Mouse (Mus musculus): ENCODE data around the gene Apom.

Gene Apom

GRCm38 (mm10) chr17:35158850-35159593 lies 27.2 kb upstream of the Apom start:
- DNase-seq (ENCODE audit: low spot score), result no peak

- DNase-seq (ENCODE audit: low spot score), result no peak
Observed at GRCm38 (mm10) chr17:35157661-35158175, 25.9 kb upstream of the Apom start.

- no peak for DNase-seq (ENCODE audit: low spot score)
Observed at GRCm38 (mm10) chr17:35157254-35157653, 25.4 kb upstream of the Apom start.

- DNase-seq (ENCODE audit: low spot score), result no peak
Observed at GRCm38 (mm10) chr17:35156461-35157200, 24.8 kb upstream of the Apom start.

- no peak for DNase-seq (ENCODE audit: low spot score)
Observed at GRCm38 (mm10) chr17:35155451-35155850, 23.6 kb upstream of the Apom start.

GRCm38 (mm10) chr17:35154616-35155015 lies 22.8 kb upstream of the Apom start:
- DNase-seq (ENCODE audit: low spot score), result no peak

- no peak for DNase-seq (ENCODE audit: low spot score)
Observed at GRCm38 (mm10) chr17:35153931-35154330, 22.1 kb upstream of the Apom start.

- no peak for DNase-seq (ENCODE audit: low spot score)
Observed at GRCm38 (mm10) chr17:35153077-35153476, 21.2 kb upstream of the Apom start.

GRCm38 (mm10) chr17:35152121-35152520 lies 20.3 kb upstream of the Apom start:
- no peak for DNase-seq (ENCODE audit: low spot score)

- DNase-seq (ENCODE audit: low spot score), result no peak
Observed at GRCm38 (mm10) chr17:35147922-35148639, 16.2 kb upstream of the Apom start.

GRCm38 (mm10) chr17:35147348-35147747 lies 15.5 kb upstream of the Apom start:
- no peak for DNase-seq (ENCODE audit: low spot score)

GRCm38 (mm10) chr17:35146139-35146538 lies 14.3 kb upstream of the Apom start:
- DNase-seq (ENCODE audit: low spot score), result no peak

- DNase-seq (ENCODE audit: low spot score), result peak; percentile 67
Observed at GRCm38 (mm10) chr17:35141971-35142370, 10.1 kb upstream of the Apom start.

- DNase-seq (ENCODE audit: low spot score), result peak; percentile 7
Observed at GRCm38 (mm10) chr17:35140490-35140996, 8.7 kb upstream of the Apom start.

- DNase-seq (ENCODE audit: low spot score), result no peak
Observed at GRCm38 (mm10) chr17:35139269-35139668, 7.4 kb upstream of the Apom start.

- DNase-seq (ENCODE audit: low spot score), result no peak
Observed at GRCm38 (mm10) chr17:35135591-35136320, 3.9 kb upstream of the Apom start.

GRCm38 (mm10) chr17:35134801-35135590 lies 3.1 kb upstream of the Apom start, which contains the start of gene Bag6:
Gene Bag6, plus strand, starts transcription at chr17:35135178.
- peak; percentile 93 for DNase-seq (ENCODE audit: low spot score)

- peak; percentile 3 for DNase-seq (ENCODE audit: low spot score)
Observed at GRCm38 (mm10) chr17:35133517-35133916, 1.7 kb upstream of the Apom start.

GRCm38 (mm10) chr17:35132174-35132560 lies 317 bp upstream of the Apom start:
- DNase-seq (ENCODE audit: low spot score), result no peak

GRCm38 (mm10) chr17:35131038-35131437 lies 812 bp downstream of the Apom start:
- DNase-seq (ENCODE audit: low spot score), result no peak

- no peak for DNase-seq (ENCODE audit: low spot score)
Observed at GRCm38 (mm10) chr17:35128996-35129395, 2.9 kb downstream of the Apom start.
